ENCODE assay signal across 8 mouse cellular contexts in the genomic region with DNA sequence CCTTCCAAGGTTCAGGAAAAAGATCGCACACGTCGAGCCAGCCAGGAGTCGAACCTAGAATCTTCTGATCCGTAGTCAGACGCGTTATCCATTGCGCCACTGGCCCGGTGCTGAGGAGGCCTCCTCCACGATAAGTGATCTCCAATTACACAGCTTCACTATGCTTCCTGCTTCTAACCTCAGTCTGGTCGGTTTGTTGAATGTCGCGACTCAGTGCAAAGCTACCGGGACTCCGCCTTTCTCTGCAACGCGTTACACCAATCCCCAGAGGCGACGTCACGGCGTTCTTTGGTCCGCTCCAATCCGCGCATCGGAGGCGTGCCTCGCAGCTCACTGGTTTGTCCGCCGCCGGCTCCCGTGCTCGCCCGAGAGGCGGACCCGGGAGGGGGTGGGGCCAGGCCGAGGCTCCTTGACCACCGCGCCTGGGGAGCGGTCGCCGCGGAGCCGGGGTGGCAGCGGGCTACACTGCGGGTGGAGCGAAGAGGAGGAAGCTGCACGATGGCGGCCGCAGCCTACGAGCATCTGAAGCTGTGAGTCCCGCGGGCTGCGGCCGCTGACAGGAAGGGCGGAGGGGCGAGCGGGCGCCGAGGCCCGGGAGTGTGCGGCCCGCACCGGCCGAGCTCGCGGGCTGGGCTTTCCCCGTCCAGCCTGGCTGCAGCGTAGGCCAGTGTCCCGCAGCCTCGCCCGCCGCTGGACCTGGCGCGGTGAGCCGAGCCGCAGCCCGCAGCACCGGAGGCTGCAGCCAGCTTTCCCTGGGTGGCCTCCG. TPM values are rescaled to one million over a fixed set of nuclear protein-coding genes. Genes with fewer than 3 reads are reported as not detected.
A peak's percentile ranks its signal among the peaks of the same experiment; 100 is the strongest.
DNase-seq lines count a peak whose midpoint lies in the region; ATAC-seq lines count a peak whose summit lies in the region.

A gene (plus strand): TSS at position 368 of the 766 bp plus-strand sequence.

- under 1% methylated on average over 62 of the region's 79 CpGs for WGBS in lung, embryonic 16.5 days

- ATAC-seq in hematopoietic stem cell, adult 5-6 weeks (replicated peaks in 1 of 2; ENCODE audit: insufficient read depth in 1 of 2, low FRiP score in 2 of 2, low TSS enrichment in 1 of 2, low read depth in 1 of 2, poor library complexity in 2 of 2, severe bottlenecking in 2 of 2), result peak; percentile 96 to 97
- peak; percentile 99 for ATAC-seq in lung, embryonic 16.5 days (ENCODE audit: low read depth)

- H3K4me3 ChIP-seq in lung, embryonic 16.5 days (ENCODE audit: low read length), result peak within 1 kb of the TSS; percentile 69

- H3K4me2 ChIP-seq in lung, embryonic 16.5 days (ENCODE audit: low read depth, low read length), result peak within 1 kb of the TSS; percentile 67

- no peaks in the 10 kb centered on the region for H3K27me3 ChIP-seq in lung, embryonic 16.5 days (ENCODE audit: control insufficient read depth, insufficient read depth, low read depth, low read length)

- peaks cover 15% of the 10 kb centered on the region for H3K4me1 ChIP-seq in lung, embryonic 16.5 days (replicated peaks; ENCODE audit: control insufficient read depth, insufficient read depth, low read length)

- H3K27ac ChIP-seq in lung, embryonic 16.5 days (ENCODE audit: low read length), result peak within 1 kb of the TSS; percentile 95

- H3K9ac ChIP-seq in lung, embryonic 16.5 days (ENCODE audit: low read length), result peak within 1 kb of the TSS; percentile 81

- H3K36me3 ChIP-seq in lung, embryonic 16.5 days (ENCODE audit: control insufficient read depth, insufficient read depth, low read length), result no peaks in the 10 kb centered on the region

- no peaks in the 10 kb centered on the region for H3K9me3 ChIP-seq in lung, embryonic 16.5 days (ENCODE audit: control insufficient read depth, low read length)

- peak; percentile 98 for DNase-seq in MEL-GATA-1-ER (ENCODE audit: extremely low read depth, low read depth)
- DNase-seq in cerebellum, adult 8-10 months, result peak; percentile 97
- peak; percentile 100 for DNase-seq in forelimb bud, embryonic 11.5 days (ENCODE audit: low read depth, low spot score)
- peak; percentile 97 for DNase-seq in layer of hippocampus, adult 9-10 months (ENCODE audit: low spot score)
- DNase-seq in ovary, postnatal 10 days (ENCODE audit: low spot score), result peak; percentile 89
- DNase-seq in thymus, postnatal 10 days (ENCODE audit: low spot score in 2 of 2), result peak; percentile 96 to 97

RNA-seq across cellular contexts. Expression of the gene that starts here (rescaled TPM):
- total RNA-seq in hematopoietic stem cell, adult 5-6 weeks (2017), result 52.7 and 58.9 TPM in 2 replicates
- polyA plus RNA-seq in lung, embryonic 16.5 days (2015; fragmentation: Nextera tagmentation; extraction: Ambion mirVana), result 57.9 and 58.1 TPM in 2 replicates

Comparison
In these comparisons a context has a peak if more than half of its experiments do, and no peak if none do; other contexts are left out.
1. Peak in every context shown above with its lines: DNase-seq, ATAC-seq, H3K4me3 ChIP-seq and H3K27ac ChIP-seq.